Mouse (Mus musculus): ENCODE measurements around the gene Evc. TPM values are rescaled to one million over a fixed set of nuclear protein-coding genes. Genes with fewer than 3 reads are reported as not detected.

The Evc gene
- polyA plus RNA-seq (2015; fragmentation: Nextera tagmentation; extraction: Ambion mirVana): 6.2 and 7.0 TPM in 2 replicates

DNA sequence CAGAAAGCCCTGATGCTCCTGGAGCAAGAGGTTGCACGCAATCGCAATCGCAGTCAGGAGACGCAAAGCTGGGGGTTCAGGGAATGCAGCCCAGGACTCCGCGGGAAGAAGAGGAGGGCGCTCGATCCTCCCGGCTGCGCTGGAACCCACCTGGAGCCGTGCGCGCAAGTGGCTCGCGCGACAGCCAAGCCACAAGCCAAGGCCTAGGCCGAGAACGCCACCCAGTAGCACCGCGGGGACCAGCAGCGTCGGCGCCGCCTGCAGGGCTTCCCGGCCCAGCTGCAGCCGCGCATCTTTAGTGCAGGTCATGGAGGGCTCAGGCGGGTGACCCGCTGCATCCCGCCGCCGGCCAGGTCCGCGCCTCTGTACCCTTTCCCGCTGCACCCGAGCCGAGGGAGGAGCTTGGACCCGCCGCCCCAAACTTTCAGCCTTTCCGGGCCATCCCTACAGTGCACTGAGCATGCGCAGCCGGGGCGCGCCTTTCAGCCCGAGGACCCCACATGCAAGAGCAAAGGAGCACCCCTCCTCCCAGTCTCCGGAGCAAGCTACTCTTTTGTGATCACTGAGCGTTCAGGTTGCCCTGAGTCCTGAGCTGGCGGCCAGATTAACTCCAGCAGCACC, at the start of gene Evc:
Gene Evc (minus strand): TSS at position 410 of the 621 bp plus-strand sequence.
- peak; percentile 73 for ATAC-seq
- no peaks in the 10 kb centered on the region for H3K9me3 ChIP-seq (ENCODE audit: control insufficient read depth, low read length)
- peak within 1 kb of the TSS; percentile 61 for H3K9ac ChIP-seq (replicated peaks; ENCODE audit: low read depth, low read length)
- WGBS: under 1% methylated on average over 45 of the region's 48 CpGs
- peaks cover 22% of the 10 kb centered on the region for H3K4me1 ChIP-seq (replicated peaks; ENCODE audit: control insufficient read depth, insufficient read depth, low read length)
- H3K27me3 ChIP-seq (replicated peaks; ENCODE audit: control insufficient read depth, insufficient read depth, low read length): no peaks in the 10 kb centered on the region
- no peak within 1 kb of the TSS for H3K27ac ChIP-seq (ENCODE audit: low read length)
- H3K36me3 ChIP-seq (ENCODE audit: control insufficient read depth, insufficient read depth): no peaks in the 10 kb centered on the region
- H3K4me2 ChIP-seq (ENCODE audit: low read length): peak within 1 kb of the TSS; percentile 94
- peak within 1 kb of the TSS; percentile 65 for H3K4me3 ChIP-seq (replicated peaks; ENCODE audit: low read length)

DNA sequence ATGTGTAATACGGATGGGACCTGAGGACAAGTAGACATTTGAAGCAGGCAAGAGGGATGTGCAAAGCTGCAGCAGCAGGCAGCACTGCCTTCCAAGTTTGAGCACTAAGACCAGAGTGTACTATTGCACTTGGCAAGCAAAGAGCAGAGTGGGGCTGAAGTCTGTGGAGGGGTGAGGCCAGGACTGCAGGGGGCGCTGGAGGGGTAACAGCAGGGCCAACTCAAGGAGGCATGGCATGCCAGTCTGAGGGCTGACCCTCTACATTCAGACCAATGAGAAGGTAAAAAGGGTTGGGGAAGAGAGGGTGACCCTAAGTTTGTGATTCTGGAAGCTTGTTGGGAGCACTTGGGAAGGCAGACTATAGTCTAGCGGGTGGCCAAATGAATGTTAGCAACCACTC, 46.9 kb upstream of the Evc start:
- 91% methylated on average over 3 of the region's 3 CpGs for WGBS
- Histone ChIP-seq H3K36me3 (ENCODE audit: control insufficient read depth, insufficient read depth) (no peaks in the 10 kb centered on the region), H3K9me3 (ENCODE audit: control insufficient read depth, low read length) (no peaks in the 10 kb centered on the region), H3K27me3 (replicated peaks; ENCODE audit: control insufficient read depth, insufficient read depth, low read length) (no peaks in the 10 kb centered on the region), H3K4me1 (replicated peaks; ENCODE audit: control insufficient read depth, insufficient read depth, low read length) (no peaks in the 10 kb centered on the region), H3K4me3 (replicated peaks; ENCODE audit: low read length) (no peak overlapping the region), H3K9ac (replicated peaks; ENCODE audit: low read depth, low read length) (no peak overlapping the region), H3K4me2 (ENCODE audit: low read length) (no peak overlapping the region), H3K27ac (ENCODE audit: low read length) (no peak overlapping the region)
- ATAC-seq: no peak

DNA sequence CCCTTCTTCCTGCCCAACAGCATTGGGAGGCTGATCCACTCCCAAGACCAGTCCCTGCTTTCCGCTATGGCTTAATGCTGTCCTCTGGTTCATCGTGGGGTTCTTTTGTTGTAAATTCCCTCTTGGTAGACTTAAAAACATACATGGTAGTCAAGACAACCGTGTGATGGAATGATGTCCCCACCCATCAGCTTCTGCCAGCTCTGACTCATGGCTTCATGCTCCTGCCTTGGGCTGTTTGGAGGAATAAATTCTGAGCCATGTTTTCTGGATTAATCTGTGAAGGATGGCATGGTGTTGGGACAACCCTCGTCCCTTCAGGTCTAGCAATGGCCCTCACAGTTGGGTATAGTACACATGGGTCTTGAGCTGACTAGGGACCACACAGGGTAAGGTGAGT, 43.9 kb upstream of the Evc start:
- no peak overlapping the region for H3K4me3 ChIP-seq (replicated peaks; ENCODE audit: low read length)
- no peak for ATAC-seq
- no peaks in the 10 kb centered on the region for H3K36me3 ChIP-seq (ENCODE audit: control insufficient read depth, insufficient read depth)
- no peak overlapping the region for H3K4me2 ChIP-seq (ENCODE audit: low read length)
- H3K9ac ChIP-seq (replicated peaks; ENCODE audit: low read depth, low read length): no peak overlapping the region
- H3K4me1 ChIP-seq (replicated peaks; ENCODE audit: control insufficient read depth, insufficient read depth, low read length): no peaks in the 10 kb centered on the region
- H3K9me3 ChIP-seq (ENCODE audit: control insufficient read depth, low read length): no peaks in the 10 kb centered on the region
- WGBS: 76% methylated on average over 4 of the region's 4 CpGs
- no peak overlapping the region; the same call in 1 of the 2 replicates for H3K27ac ChIP-seq (ENCODE audit: low read length)
- H3K27me3 ChIP-seq (replicated peaks; ENCODE audit: control insufficient read depth, insufficient read depth, low read length): no peaks in the 10 kb centered on the region

DNA sequence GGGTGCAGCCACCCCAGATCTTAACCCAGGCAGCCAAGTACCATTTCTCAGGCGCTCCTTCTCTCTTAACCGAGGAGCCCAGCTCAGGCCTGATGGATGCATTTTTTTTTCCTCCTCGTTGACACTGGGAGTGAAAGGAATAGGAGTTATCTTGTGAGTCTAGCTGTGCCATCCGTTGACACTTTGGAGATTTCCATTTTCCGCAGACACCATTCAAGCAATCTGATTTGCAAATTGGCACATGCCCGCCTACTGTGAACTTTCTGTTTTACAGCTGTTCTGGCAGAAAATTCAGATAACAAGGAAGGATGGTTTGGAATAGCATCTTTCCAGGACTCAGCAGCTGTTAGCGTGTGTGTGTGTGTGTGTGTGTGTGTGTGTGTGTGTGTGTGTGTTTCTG, 40.7 kb upstream of the Evc start:
- H3K4me1 ChIP-seq (replicated peaks; ENCODE audit: control insufficient read depth, insufficient read depth, low read length): no peaks in the 10 kb centered on the region
- peak; percentile 65 for ATAC-seq
- 62% methylated on average over 7 of the region's 7 CpGs for WGBS

DNA sequence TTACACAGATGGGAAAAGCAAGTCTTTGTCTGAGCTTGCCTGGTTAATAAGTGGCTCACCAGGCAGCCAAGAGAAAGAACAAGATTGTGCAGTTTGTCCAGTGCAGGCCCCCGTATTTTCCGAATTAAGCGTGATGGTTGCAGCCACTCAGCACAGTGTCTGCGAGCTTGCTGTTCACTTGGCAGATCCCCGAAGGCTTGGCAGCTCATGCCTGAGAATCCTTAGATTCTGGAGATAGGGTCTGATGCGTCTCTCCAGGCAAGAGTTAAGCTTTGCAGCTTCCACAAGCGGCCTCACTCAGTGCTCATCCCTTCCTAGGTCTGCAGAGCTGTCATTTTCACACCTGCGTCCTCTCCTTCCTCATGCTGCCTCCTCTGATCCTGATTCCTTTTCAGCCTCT, 32.1 kb upstream of the Evc start:
- peak; percentile 63 for ATAC-seq
- no peak overlapping the region for H3K4me3 ChIP-seq (replicated peaks; ENCODE audit: low read length)
- H3K9ac ChIP-seq (replicated peaks; ENCODE audit: low read depth, low read length): no peak overlapping the region
- no peak overlapping the region for H3K4me2 ChIP-seq (ENCODE audit: low read length)
- no peak overlapping the region for H3K27ac ChIP-seq (ENCODE audit: low read length)
- H3K36me3 ChIP-seq (ENCODE audit: control insufficient read depth, insufficient read depth): no peaks in the 10 kb centered on the region
- H3K9me3 ChIP-seq (ENCODE audit: control insufficient read depth, low read length): no peaks in the 10 kb centered on the region
- WGBS: 74% methylated on average over 8 of the region's 8 CpGs
- H3K4me1 ChIP-seq (replicated peaks; ENCODE audit: control insufficient read depth, insufficient read depth, low read length): peaks cover 12% of the 10 kb centered on the region
- no peaks in the 10 kb centered on the region for H3K27me3 ChIP-seq (replicated peaks; ENCODE audit: control insufficient read depth, insufficient read depth, low read length)

More for the DNA sequence above, 40.7 kb upstream of the Evc start:
- peak overlapping the region; percentile 5; the same call in 1 of the 2 replicates for H3K27ac ChIP-seq (ENCODE audit: low read length)
- no peak overlapping the region for H3K4me2 ChIP-seq (ENCODE audit: low read length)
- H3K9me3 ChIP-seq (ENCODE audit: control insufficient read depth, low read length): no peaks in the 10 kb centered on the region
- no peaks in the 10 kb centered on the region for H3K27me3 ChIP-seq (replicated peaks; ENCODE audit: control insufficient read depth, insufficient read depth, low read length)
- no peaks in the 10 kb centered on the region for H3K36me3 ChIP-seq (ENCODE audit: control insufficient read depth, insufficient read depth)
- H3K9ac ChIP-seq (replicated peaks; ENCODE audit: low read depth, low read length): no peak overlapping the region
- H3K4me3 ChIP-seq (replicated peaks; ENCODE audit: low read length): no peak overlapping the region

DNA sequence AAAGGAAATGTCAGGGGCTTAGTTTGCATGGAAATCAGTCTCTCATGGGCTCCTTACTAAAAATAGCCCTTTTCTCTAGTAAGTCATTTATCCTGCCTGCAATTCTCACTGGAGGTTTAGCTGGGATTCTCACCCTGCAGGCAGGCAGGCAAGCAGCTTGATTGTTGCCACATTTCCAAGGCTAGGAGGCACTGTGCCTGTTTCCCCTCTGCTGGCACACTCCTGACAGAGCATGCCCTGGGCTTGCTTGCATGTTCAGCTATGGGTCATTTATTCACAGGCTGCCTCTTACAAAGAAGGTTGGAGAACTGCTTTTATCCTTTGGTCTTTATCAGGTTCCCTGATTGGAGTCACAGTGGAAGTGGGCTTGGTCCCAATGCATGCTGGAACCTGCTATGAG, 29.1 kb upstream of the Evc start:
- Histone ChIP-seq H3K4me2 (ENCODE audit: low read length) (no peak overlapping the region), H3K36me3 (ENCODE audit: control insufficient read depth, insufficient read depth) (no peaks in the 10 kb centered on the region), H3K9ac (replicated peaks; ENCODE audit: low read depth, low read length) (no peak overlapping the region), H3K4me1 (replicated peaks; ENCODE audit: control insufficient read depth, insufficient read depth, low read length) (peaks cover 12% of the 10 kb centered on the region), H3K4me3 (replicated peaks; ENCODE audit: low read length) (no peak overlapping the region), H3K9me3 (ENCODE audit: control insufficient read depth, low read length) (no peaks in the 10 kb centered on the region), H3K27me3 (replicated peaks; ENCODE audit: control insufficient read depth, insufficient read depth, low read length) (no peaks in the 10 kb centered on the region), H3K27ac (ENCODE audit: low read length) (peak overlapping the region; percentile 4; the same call in 1 of the 2 replicates)
- 0 out of 2 replicates have a peak, but pooled peaks have one; percentile 46 for ATAC-seq

DNA sequence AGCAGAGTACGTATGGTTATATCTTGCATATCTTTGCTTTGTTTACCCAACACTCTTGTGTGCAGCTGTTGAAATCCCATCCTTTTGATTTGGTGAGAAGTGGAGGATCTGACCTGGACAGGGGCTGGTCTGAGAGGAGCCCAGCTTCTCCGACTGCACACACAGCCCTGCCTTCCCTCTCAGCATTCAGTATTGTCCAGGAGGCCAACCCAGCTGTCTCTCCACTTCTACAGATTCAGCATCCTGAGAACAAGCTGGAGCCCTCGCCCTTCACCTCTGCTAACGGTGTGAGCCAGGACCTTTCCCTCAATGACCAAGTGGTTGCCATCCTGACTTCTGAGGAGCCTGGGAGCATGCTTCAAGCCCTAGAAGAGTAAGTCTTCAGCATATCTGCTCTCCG, 26.6 kb upstream of the Evc start:
- Histone ChIP-seq H3K4me2 (ENCODE audit: low read length) (no peak overlapping the region), H3K36me3 (ENCODE audit: control insufficient read depth, insufficient read depth) (no peaks in the 10 kb centered on the region), H3K4me1 (replicated peaks; ENCODE audit: control insufficient read depth, insufficient read depth, low read length) (peaks cover 12% of the 10 kb centered on the region), H3K27ac (ENCODE audit: low read length) (no peak overlapping the region), H3K27me3 (replicated peaks; ENCODE audit: control insufficient read depth, insufficient read depth, low read length) (no peaks in the 10 kb centered on the region), H3K9me3 (ENCODE audit: control insufficient read depth, low read length) (no peaks in the 10 kb centered on the region), H3K9ac (replicated peaks; ENCODE audit: low read depth, low read length) (no peak overlapping the region), H3K4me3 (replicated peaks; ENCODE audit: low read length) (no peak overlapping the region)
- no peak for ATAC-seq
- WGBS: 80% methylated on average over 5 of the region's 5 CpGs

DNA sequence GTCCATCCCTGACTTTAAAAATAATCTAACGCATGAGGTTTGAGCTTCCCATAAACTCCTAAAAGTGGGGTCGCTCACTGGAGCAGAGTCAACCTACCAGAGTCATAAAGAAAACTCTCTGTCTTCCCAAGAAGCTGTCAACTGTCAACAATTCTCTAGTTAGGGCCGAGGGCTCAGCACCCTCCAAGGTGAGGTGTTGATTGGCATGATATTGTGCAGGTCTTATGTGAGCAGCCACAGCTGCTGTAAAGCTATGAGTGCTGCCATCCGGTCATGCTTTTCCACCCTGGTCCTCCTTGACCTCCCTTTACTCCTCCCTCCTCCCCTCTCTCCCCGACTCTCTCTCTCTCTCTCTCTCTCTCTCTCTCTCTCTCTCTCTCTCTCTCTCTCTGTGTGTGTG, 25.9 kb upstream of the Evc start:
- no peaks in the 10 kb centered on the region for H3K27me3 ChIP-seq (replicated peaks; ENCODE audit: control insufficient read depth, insufficient read depth, low read length)
- H3K36me3 ChIP-seq (ENCODE audit: control insufficient read depth, insufficient read depth): no peaks in the 10 kb centered on the region
- no peaks in the 10 kb centered on the region for H3K9me3 ChIP-seq (ENCODE audit: control insufficient read depth, low read length)
- 88% methylated on average over 5 of the region's 5 CpGs for WGBS
- H3K4me3 ChIP-seq (replicated peaks; ENCODE audit: low read length): no peak overlapping the region
- H3K9ac ChIP-seq (replicated peaks; ENCODE audit: low read depth, low read length): no peak overlapping the region
- H3K4me2 ChIP-seq (ENCODE audit: low read length): no peak overlapping the region
- peaks cover 12% of the 10 kb centered on the region for H3K4me1 ChIP-seq (replicated peaks; ENCODE audit: control insufficient read depth, insufficient read depth, low read length)
- H3K27ac ChIP-seq (ENCODE audit: low read length): no peak overlapping the region
- ATAC-seq: no peak

DNA sequence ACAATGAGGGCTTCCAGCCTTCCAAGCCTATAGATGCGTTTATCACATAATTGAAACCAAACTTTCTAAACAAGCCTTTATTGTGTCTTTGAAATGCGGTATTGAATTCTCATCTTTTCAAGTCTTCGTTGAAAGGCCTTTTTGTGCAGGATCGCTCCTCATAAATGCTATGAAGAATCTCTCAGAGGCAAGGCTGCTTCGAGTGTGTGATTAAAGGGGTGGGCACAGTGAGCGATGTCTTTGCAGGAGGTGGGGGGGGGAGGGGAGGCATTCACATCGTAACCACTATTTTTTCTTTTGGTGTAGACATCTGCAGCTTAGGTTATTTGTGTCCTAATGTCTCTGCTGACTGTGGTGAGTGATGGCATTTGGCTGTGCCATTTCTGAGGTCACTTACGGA, 19.3 kb upstream of the Evc start:
- ATAC-seq: no peak; the same call in 1 of the 2 replicates
- Histone ChIP-seq H3K36me3 (ENCODE audit: control insufficient read depth, insufficient read depth) (peaks cover 2% of the 10 kb centered on the region; the same call in 1 of the 2 replicates), H3K9ac (replicated peaks; ENCODE audit: low read depth, low read length) (no peak overlapping the region), H3K4me2 (ENCODE audit: low read length) (no peak overlapping the region), H3K27me3 (replicated peaks; ENCODE audit: control insufficient read depth, insufficient read depth, low read length) (no peaks in the 10 kb centered on the region), H3K27ac (ENCODE audit: low read length) (no peak overlapping the region), H3K9me3 (ENCODE audit: control insufficient read depth, low read length) (no peaks in the 10 kb centered on the region), H3K4me1 (replicated peaks; ENCODE audit: control insufficient read depth, insufficient read depth, low read length) (no peaks in the 10 kb centered on the region), H3K4me3 (replicated peaks; ENCODE audit: low read length) (no peak overlapping the region)
- 29% methylated on average over 8 of the region's 8 CpGs for WGBS

DNA sequence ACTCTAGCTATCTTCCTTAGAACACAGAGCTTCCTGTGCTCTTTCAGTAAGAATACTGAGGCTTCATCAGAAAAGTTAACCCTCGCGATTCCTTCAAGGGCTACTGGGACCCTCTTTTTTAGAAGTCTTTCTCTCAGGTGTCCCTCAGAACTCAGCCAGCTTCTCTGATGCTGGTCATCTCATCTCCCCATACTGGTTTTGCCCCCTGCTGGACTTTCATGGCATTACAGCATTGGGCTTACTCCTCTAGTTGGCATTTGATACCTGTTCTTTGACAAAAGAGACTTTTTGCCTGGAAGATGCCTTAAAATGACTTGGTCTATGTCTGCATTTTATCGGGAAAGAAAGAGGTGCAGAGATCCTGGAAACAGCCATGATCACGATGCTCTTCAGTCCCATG, 17.7 kb upstream of the Evc start:
- H3K4me3 ChIP-seq (replicated peaks; ENCODE audit: low read length): no peak overlapping the region
- H3K36me3 ChIP-seq (ENCODE audit: control insufficient read depth, insufficient read depth): peaks cover 3% of the 10 kb centered on the region; the same call in 1 of the 2 replicates
- H3K9ac ChIP-seq (replicated peaks; ENCODE audit: low read depth, low read length): no peak overlapping the region
- H3K27ac ChIP-seq (ENCODE audit: low read length): no peak overlapping the region
- no peaks in the 10 kb centered on the region for H3K27me3 ChIP-seq (replicated peaks; ENCODE audit: control insufficient read depth, insufficient read depth, low read length)
- H3K4me2 ChIP-seq (ENCODE audit: low read length): no peak overlapping the region
- H3K9me3 ChIP-seq (ENCODE audit: control insufficient read depth, low read length): no peaks in the 10 kb centered on the region
- whole genome bisulfite sequencing: 90% methylated on average over 4 of the region's 4 CpGs
- H3K4me1 ChIP-seq (replicated peaks; ENCODE audit: control insufficient read depth, insufficient read depth, low read length): no peaks in the 10 kb centered on the region
- ATAC-seq: no peak

Data from forebrain, embryonic 16.5 days (tissue).